Mouse (Mus musculus): ENCODE results near the gene Mfap1a. TPM values are rescaled to one million over a fixed set of nuclear protein-coding genes. Genes with fewer than 3 reads are reported as not detected.
"Not testable (repeated sequence)": the region's sequence is repeated elsewhere in the genome, so short reads cannot be mapped to it uniquely, and the experiment has no call there.

The Mfap1a gene
- polyA plus RNA-seq, 1 experiment, result 9.3 TPM

DNA sequence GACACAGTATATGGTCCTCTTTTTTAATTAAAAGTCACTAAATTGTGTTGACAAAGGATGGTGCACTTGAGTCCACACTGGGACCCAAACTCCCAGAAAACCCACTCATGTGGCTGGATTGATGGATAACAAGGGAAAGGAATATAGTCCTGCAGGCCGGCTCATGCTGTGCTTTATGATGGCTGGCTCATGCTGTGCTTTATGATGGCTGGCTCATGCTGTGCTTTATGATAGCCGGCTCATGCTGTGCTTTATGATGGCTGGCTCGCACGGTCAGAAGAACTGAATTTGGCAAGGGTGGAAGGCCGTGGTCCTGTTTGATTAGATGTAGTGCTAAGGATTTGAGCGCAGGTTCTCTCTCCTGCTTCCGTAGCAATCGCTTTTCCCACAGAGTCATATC lies 22.9 kb downstream of the Mfap1a start:
- H3ac ChIP-seq (ENCODE audit: control insufficient read depth, insufficient read length), result no peak overlapping the region
- no peak overlapping the region for H3K4me2 ChIP-seq (ENCODE audit: low read depth)
- H3K36me3 ChIP-seq (ENCODE audit: control insufficient read depth, insufficient read depth), result no peaks in the 10 kb centered on the region
- H3K4me3 ChIP-seq, result no peak overlapping the region
- H3K27me3 ChIP-seq (ENCODE audit: control insufficient read depth, insufficient read depth, insufficient read length), result peaks cover 7% of the 10 kb centered on the region
- TF ChIP-seq POLR2AphosphoS2 (IDR thresholded peaks at IDR 0.05; ENCODE audit: insufficient read length, low read depth), result no peak
- no peaks in the 10 kb centered on the region for H3K79me2 ChIP-seq (ENCODE audit: control insufficient read depth, insufficient read depth)

DNA sequence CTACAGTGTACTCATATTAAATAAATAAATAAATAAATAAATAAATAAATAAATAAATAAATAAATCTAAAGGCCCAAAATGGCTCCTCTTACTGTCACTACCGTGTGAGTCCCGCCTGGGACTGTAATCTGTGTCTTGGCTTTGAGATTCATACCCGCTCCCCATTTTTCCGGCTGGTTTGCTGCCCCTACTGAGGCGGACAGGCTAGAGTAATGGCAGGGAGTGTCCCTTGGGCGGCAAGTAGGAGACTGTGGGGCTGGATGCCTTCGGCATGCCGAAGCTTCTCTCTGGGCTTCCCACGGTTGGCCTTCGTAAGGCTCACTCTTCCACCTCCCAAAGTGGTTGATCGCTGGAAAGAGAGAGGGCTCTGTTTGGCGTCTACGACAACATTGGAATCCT lies 25.5 kb downstream of the Mfap1a start:
- H3K4me2 ChIP-seq (ENCODE audit: low read depth); H3K79me2 ChIP-seq (ENCODE audit: control insufficient read depth, insufficient read depth); H3K27me3 ChIP-seq (ENCODE audit: control insufficient read depth, insufficient read depth, insufficient read length): not testable (repeated sequence)

DNA sequence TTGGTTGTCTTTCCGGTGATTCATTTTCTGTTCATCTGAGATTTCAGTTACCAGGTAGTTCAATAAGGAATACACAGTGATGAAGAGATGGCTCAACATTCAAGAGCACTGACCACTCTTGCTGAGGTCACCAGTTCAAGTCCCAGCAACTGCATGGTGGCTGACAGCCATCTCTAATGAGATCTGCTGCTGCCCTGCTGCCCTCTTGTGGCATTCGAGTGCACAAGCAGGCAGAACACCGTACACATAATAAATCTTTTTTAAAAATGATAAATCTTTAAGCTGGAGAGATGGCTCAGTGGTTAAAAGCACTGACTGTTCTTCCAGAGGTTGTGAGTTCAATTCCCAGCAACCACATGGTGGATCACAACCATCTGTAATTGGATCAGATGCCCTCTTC lies 26.0 kb downstream of the Mfap1a start:
- Histone ChIP-seq H3K4me3 (no peak overlapping the region), H3ac (ENCODE audit: control insufficient read depth, insufficient read length) (no peak overlapping the region), H3K27me3 (ENCODE audit: control insufficient read depth, insufficient read depth, insufficient read length) (peaks cover 7% of the 10 kb centered on the region), H3K36me3 (ENCODE audit: control insufficient read depth, insufficient read depth) (no peaks in the 10 kb centered on the region), H3K4me2 (ENCODE audit: low read depth) (no peak overlapping the region), H3K79me2 (ENCODE audit: control insufficient read depth, insufficient read depth) (no peaks in the 10 kb centered on the region)
- no peak for TF ChIP-seq POLR2A (IDR thresholded peaks at IDR 0.05; ENCODE audit: insufficient read length, low read depth)
- no peak for TF ChIP-seq MYOG (IDR thresholded peaks at IDR 0.05; ENCODE audit: control insufficient read depth in 1 of 3, insufficient read depth in 1 of 3, insufficient read length in 2 of 3, low read depth in 2 of 3)
- TF ChIP-seq USF1 (IDR thresholded peaks at IDR 0.05; ENCODE audit: low read depth), result no peak
- TF ChIP-seq MYOD1 (IDR thresholded peaks at IDR 0.05; ENCODE audit: control insufficient read depth in 1 of 3, insufficient read length in 2 of 3, low read depth in 2 of 3), result no peak

More for the DNA sequence above, 25.5 kb downstream of the Mfap1a start:
- not testable (repeated sequence) for H3K4me3 ChIP-seq; H3ac ChIP-seq (ENCODE audit: control insufficient read depth, insufficient read length); H3K36me3 ChIP-seq (ENCODE audit: control insufficient read depth, insufficient read depth)

DNA sequence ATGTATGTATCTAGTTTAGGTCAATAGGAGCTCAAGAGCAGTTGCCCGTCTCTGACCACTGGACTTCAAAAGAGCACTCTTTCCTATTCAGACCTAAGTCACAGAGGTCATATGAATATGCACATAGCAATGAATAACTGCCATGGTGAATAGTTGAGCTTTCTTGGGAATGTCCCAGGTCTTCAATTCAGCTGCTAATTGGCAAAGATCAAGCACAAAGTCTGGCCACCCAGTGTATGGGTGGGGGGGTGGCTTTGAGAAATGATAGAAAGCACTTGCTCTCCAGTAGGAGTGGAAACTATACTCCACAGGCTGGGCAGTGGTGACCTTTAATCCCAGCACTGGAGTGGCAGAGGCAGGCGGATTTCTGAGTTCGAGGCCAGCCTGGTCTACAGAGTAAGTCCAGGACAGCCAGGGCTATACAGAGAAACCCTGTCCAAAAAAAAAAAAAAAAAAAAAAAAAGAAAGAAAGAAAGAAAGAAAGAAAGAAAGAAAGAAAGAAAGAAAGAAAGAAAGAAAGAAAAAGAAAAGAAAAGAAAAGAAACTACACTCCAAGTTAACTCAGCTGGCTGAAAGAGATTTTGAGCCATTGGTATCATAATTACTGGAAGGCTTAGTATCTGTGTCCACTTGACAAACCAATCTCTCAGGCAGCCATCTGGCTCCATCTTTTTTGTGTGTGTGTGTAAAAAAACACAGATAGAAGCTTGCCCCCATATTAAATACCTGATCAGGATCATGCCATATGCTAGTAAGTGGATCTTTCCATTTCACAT lies 28.8 kb downstream of the Mfap1a start:
- no peaks in the 10 kb centered on the region for H3K27me3 ChIP-seq (ENCODE audit: control insufficient read depth, insufficient read depth, insufficient read length)
- TF ChIP-seq TCF12 (IDR thresholded peaks at IDR 0.05; ENCODE audit: insufficient read depth, poor library complexity, severe bottlenecking) (no peak), MYOD1 (IDR thresholded peaks at IDR 0.05; ENCODE audit: control insufficient read depth in 1 of 3, insufficient read length in 2 of 3, low read depth in 2 of 3) (no peak), POLR2A (IDR thresholded peaks at IDR 0.05; ENCODE audit: insufficient read length, low read depth) (no peak), MAX (IDR thresholded peaks at IDR 0.05; ENCODE audit: low read depth) (no peak), CEBPB (IDR thresholded peaks at IDR 0.05; ENCODE audit: insufficient read depth, poor library complexity, severe bottlenecking) (no peak), USF1 (IDR thresholded peaks at IDR 0.05; ENCODE audit: low read depth) (no peak), SRF (IDR thresholded peaks at IDR 0.05; ENCODE audit: control insufficient read depth, insufficient read length, low read depth) (no peak), E2F4 (IDR thresholded peaks at IDR 0.05; ENCODE audit: insufficient read depth) (no peak), MYOG (IDR thresholded peaks at IDR 0.05; ENCODE audit: control insufficient read depth in 1 of 3, insufficient read depth in 1 of 3, insufficient read length in 2 of 3, low read depth in 2 of 3) (no peak), TCF3 (IDR thresholded peaks at IDR 0.05; ENCODE audit: insufficient read length, low read depth) (no peak), POLR2AphosphoS2 (IDR thresholded peaks at IDR 0.05; ENCODE audit: insufficient read length, low read depth) (no peak), REST (IDR thresholded peaks at IDR 0.05; ENCODE audit: insufficient read depth, insufficient read length) (no peak)
- H3K36me3 ChIP-seq (ENCODE audit: control insufficient read depth, insufficient read depth), result no peaks in the 10 kb centered on the region
- no peak overlapping the region for H3K4me3 ChIP-seq
- no peak overlapping the region for H3K4me2 ChIP-seq (ENCODE audit: low read depth)
- no peak overlapping the region for H3ac ChIP-seq (ENCODE audit: control insufficient read depth, insufficient read length)
- H3K79me2 ChIP-seq (ENCODE audit: control insufficient read depth, insufficient read depth), result peaks cover 6% of the 10 kb centered on the region

DNA sequence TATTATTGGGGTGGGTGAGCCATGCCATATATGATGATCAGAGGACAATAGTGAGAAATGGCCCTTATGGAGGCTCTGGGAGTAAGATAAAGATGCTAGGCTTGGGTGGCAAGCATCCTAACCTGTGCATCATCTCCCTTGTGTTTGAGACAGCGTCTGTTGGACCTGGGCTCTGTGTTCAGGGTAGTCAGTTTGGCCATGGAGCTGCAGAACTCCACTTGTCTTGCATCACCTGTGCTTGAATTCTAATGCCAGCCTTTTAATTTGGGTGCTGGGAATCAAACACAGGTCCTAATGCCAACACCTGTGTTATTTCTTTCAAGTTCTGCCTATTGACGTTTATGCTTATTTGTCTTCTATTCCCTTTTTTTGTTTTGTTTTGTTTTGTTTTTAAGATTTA lies 31.2 kb downstream of the Mfap1a start:
- not testable (repeated sequence) for H3ac ChIP-seq (ENCODE audit: control insufficient read depth, insufficient read length); H3K27me3 ChIP-seq (ENCODE audit: control insufficient read depth, insufficient read depth, insufficient read length); H3K4me3 ChIP-seq; H3K36me3 ChIP-seq (ENCODE audit: control insufficient read depth, insufficient read depth); H3K4me2 ChIP-seq (ENCODE audit: low read depth)
- peaks cover 16% of the 10 kb centered on the region for H3K79me2 ChIP-seq (ENCODE audit: control insufficient read depth, insufficient read depth)

DNA sequence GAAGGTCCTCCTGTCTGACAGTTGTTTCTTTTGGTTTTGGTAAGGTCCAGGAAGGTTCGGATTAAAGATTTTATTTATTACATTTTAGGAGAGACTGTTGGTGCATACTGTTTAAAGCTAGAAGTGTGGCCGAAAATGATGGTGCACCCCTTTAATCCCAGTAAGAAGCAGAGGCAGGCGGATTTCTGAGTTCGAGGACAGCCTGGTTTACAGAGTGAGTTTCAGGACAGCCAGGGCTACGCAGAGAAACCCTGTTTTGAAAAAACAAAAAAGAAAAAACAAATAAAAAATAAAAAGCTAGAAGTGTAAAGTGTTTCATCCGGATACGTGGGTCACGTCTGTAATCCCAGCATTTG lies 32.3 kb downstream of the Mfap1a start:
- no peaks in the 10 kb centered on the region for H3K27me3 ChIP-seq (ENCODE audit: control insufficient read depth, insufficient read depth, insufficient read length)

More for the DNA sequence above, 32.3 kb downstream of the Mfap1a start:
- peak overlapping the region; percentile 40 for H3K4me3 ChIP-seq
- H3K36me3 ChIP-seq (ENCODE audit: control insufficient read depth, insufficient read depth), result no peaks in the 10 kb centered on the region
- no peak overlapping the region for H3ac ChIP-seq (ENCODE audit: control insufficient read depth, insufficient read length)
- H3K79me2 ChIP-seq (ENCODE audit: control insufficient read depth, insufficient read depth), result peaks cover 16% of the 10 kb centered on the region
- TF ChIP-seq E2F4 (IDR thresholded peaks at IDR 0.05; ENCODE audit: insufficient read depth) (no peak), REST (IDR thresholded peaks at IDR 0.05; ENCODE audit: insufficient read depth, insufficient read length) (no peak), CEBPB (IDR thresholded peaks at IDR 0.05; ENCODE audit: insufficient read depth, poor library complexity, severe bottlenecking) (no peak), TCF12 (IDR thresholded peaks at IDR 0.05; ENCODE audit: insufficient read depth, poor library complexity, severe bottlenecking) (no peak), TCF3 (IDR thresholded peaks at IDR 0.05; ENCODE audit: insufficient read length, low read depth) (no peak), POLR2AphosphoS2 (IDR thresholded peaks at IDR 0.05; ENCODE audit: insufficient read length, low read depth) (no peak), MYOG (IDR thresholded peaks at IDR 0.05; ENCODE audit: control insufficient read depth in 1 of 3, insufficient read depth in 1 of 3, insufficient read length in 2 of 3, low read depth in 2 of 3) (no peak), SRF (IDR thresholded peaks at IDR 0.05; ENCODE audit: control insufficient read depth, insufficient read length, low read depth) (no peak), USF1 (IDR thresholded peaks at IDR 0.05; ENCODE audit: low read depth) (no peak), POLR2A (IDR thresholded peaks at IDR 0.05; ENCODE audit: insufficient read length, low read depth) (no peak), MAX (IDR thresholded peaks at IDR 0.05; ENCODE audit: low read depth) (no peak), MYOD1 (IDR thresholded peaks at IDR 0.05; ENCODE audit: control insufficient read depth in 1 of 3, insufficient read length in 2 of 3, low read depth in 2 of 3) (no peak)
- peak overlapping the region; percentile 86 for H3K4me2 ChIP-seq (ENCODE audit: low read depth)
